Mouse (Mus musculus) kidney, postnatal 14 days (tissue): ENCODE results near the gene Cass4.
A peak's percentile ranks its signal among the peaks of the same experiment; 100 is the strongest.

Experiments
- DNase-seq: peaks from one replicate; pipeline ENCODE4 v3.0.0; 2022; ENCODE audit warnings: mixed read lengths

Gene Cass4

GRCm38 (mm10) chr2:172445617-172446016, 52.0 kb downstream of the Cass4 start:
- no peak for DNase-seq

DNA sequence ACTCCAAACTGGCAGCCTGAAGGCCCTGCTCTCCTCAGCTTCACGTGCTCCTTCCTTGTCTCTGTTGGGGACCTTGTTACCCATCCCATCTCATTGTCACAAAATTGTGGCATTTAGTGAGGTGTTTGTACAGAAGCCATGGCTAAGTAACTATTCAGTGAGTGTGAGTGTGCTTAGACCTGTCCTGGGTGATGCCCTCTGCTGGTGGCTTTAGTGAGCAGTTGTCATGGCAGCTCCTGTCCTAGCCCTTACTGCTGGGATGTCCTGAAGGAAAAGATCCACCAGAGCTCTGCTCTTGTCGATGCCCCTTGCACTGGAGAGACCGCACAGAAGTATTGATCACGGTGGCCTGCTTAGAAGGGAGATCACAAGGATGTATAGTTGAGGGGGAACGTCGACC, 53.7 kb downstream of the Cass4 start:
- peak; percentile 29 for DNase-seq

GRCm38 (mm10) chr2:172448329-172448728, 54.7 kb downstream of the Cass4 start:
- DNase-seq: no peak

GRCm38 (mm10) chr2:172450640-172451039, 57.0 kb downstream of the Cass4 start:
- DNase-seq: no peak

DNA sequence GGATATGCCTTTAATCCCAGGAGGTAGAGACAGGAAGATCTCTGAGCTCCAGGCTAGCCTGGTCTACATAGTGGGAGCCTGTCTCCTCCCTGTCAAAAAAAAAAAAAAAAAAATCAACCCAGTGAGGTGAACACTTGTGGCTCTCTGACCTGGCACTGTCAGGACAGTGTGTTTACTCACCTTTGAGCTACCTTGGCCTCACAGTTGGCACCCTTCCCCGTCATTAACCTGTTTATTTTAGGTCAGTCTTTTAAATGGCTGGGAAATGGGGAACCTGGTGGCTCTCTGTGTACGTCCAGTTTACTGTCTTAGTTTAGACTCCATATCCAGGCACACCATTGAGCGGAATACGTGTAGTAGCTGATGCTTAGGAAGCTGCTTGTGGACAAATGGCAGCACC, 58.4 kb downstream of the Cass4 start:
- peak; percentile 12 for DNase-seq

- DNase-seq: peak; percentile 14
Measured at GRCm38 (mm10) chr2:172452458-172452857, 58.9 kb downstream of the Cass4 start.

DNA sequence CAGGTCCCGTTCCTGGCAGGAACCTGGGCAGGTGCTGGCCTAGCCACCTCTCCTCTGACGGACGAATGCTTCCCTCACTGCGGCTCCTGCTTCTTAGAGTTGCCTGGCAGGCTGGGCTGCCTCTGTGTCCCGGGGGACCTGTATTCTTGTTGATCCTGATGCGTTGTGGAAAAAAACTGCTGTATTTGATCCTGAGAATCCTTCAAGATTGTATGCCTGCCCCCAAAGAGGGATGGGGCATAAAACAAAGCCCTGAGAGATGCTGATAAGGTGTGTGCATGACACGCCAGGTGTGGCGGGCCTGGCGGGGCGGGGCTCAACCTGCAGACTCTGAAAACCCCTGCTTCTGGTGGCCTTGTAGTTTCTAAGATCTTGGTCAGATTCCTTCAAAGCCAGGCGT, 64.9 kb downstream of the Cass4 start, which contains the start of gene Gcnt7:
Gene Gcnt7, minus strand, starts transcription at position 101 of the 400 bp plus-strand sequence.
- no peak for DNase-seq

- no peak for DNase-seq
Measured at GRCm38 (mm10) chr2:172460647-172461046, 67.1 kb downstream of the Cass4 start.

DNA sequence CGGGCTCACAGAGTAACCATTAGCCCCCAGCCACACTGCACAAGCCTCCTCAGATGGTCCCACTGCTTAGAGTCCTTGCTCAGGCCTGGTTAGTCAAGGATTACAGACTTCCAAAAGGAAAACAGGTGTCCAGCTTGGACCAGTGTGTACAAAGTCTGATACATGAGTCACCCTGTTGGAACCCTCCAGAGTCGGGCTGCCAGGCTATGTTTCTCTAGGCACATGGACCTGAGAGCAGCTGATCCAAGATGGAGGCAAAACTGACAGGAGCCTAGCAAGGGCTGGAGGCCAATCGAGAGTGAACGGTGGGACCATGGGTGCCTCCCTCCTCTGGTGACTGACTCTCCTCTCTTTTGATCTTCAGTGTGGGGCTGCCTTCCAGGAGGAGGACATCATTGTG, 69.2 kb downstream of the Cass4 start:
- no peak for DNase-seq

- DNase-seq: peak; percentile 76
Measured at GRCm38 (mm10) chr2:172466427-172467132, 73.0 kb downstream of the Cass4 start.

- no peak for DNase-seq
Measured at GRCm38 (mm10) chr2:172467206-172467605, 73.6 kb downstream of the Cass4 start.

- DNase-seq: peak; percentile 76
Measured at GRCm38 (mm10) chr2:172468346-172468819, 74.8 kb downstream of the Cass4 start.

DNA sequence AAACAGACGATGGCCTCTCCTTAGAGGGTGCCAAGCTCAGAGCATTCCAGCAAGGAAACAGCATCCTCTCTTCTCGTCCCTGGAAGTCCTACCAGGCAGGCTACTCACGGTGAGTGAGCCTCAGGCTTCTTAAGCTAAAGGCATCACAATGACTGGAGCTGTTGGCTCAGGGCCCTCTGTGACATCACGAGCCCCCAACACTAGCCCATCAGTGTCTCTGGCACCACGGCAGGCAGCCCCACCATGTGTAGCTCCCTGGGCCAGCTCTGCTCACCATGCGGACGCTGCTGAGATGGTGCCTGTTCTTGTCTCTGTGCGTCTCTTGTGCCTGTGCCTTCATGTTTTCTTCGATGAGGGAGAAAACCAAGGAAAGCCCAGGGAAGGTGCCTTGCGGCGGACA, 78.7 kb downstream of the Cass4 start, which contains the start of gene Fam209:
Gene Fam209, plus strand, starts transcription at position 203 of the 400 bp plus-strand sequence.
- DNase-seq: no peak

GRCm38 (mm10) chr2:172473591-172473990, 80.0 kb downstream of the Cass4 start:
- peak; percentile 12 for DNase-seq

GRCm38 (mm10) chr2:172474970-172475369, 81.4 kb downstream of the Cass4 start:
- peak; percentile 26 for DNase-seq

- no peak for DNase-seq
Measured at GRCm38 (mm10) chr2:172476707-172477260, 83.2 kb downstream of the Cass4 start.

DNA sequence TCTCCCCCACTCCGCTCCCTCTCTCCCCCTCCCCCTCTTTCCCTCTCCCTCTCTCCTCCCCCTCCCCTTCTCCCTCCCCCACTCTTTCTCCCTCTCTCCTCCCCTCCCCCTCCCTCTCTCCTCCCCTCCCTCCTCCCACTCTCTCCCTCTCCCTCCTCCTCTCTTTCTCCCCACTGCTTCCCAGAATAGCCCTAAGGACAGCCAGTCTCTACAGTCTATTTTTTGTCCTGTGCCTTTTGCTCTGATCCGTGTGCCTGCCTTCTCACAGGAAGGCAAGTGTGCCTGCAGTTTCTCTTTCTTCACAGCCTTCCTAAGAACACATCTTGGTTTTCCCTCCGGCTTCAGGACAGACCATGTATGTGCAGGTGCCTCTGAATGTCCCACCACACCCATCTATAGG, 83.8 kb downstream of the Cass4 start:
- DNase-seq: no peak

GRCm38 (mm10) chr2:172477860-172478259, 84.3 kb downstream of the Cass4 start:
- peak; percentile 60 for DNase-seq

DNA sequence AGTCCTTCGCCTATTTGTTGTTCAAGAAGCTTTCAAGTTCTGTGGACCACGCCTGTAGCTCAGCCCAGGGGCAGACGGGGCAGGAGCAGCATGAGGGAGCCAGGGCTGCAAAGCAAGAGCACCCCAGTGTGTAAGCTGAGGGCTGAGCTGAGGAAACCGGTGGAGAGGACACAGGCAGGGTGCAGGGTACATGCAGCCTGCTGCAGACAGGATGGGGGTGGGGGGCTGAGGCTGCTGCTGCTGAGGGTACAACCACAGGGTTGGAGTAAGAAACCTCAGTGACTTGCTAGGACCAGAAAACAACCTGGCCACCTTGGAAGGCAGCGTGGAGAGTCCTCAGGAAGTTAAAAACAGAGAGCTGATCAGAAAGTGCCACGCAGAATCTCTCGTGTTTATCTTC, 86.7 kb downstream of the Cass4 start:
- DNase-seq: no peak

- no peak for DNase-seq
Measured at GRCm38 (mm10) chr2:172481654-172482385, 88.2 kb downstream of the Cass4 start.
